Mouse (Mus musculus) stomach, embryonic 15.5 days (tissue): ENCODE measurements around the gene Wdr62. TPM values are rescaled to one million over a fixed set of nuclear protein-coding genes. Genes with fewer than 3 reads are reported as not detected.
"Not testable (repeated sequence)": the region's sequence is repeated elsewhere in the genome, so short reads cannot be mapped to it uniquely, and the experiment has no call there.

Experiments used
- ATAC-seq: fragments of 200-750 bp; cut with Nextera tagmentation; 2 replicates; pipeline ENCODE4 v1.8.0; 2017; ENCODE audit warnings: low read depth, moderate number of reproducible peaks, moderate TSS enrichment; ENCODE audit not compliant: insufficient read depth, low FRiP score
- H3K27ac ChIP-seq: fragments of 300-500 bp; sonication (generic); 2 replicates; pipeline ENCODE4 v1.5.1; 2015; ENCODE audit warnings: mild to moderate bottlenecking, inconsistent platforms
- H3K27me3 ChIP-seq: fragments of 300-500 bp; sonication (generic); replicated peaks from 2 replicates; pipeline ENCODE4 v1.6.1; 2015; ENCODE audit warnings: inconsistent platforms
- H3K36me3 ChIP-seq: fragments of 300-500 bp; sonication (generic); 2 replicates; pipeline ENCODE4 v1.6.1; 2015; ENCODE audit warnings: inconsistent platforms
- H3K4me1 ChIP-seq: fragments of 300-500 bp; sonication (generic); 2 replicates; pipeline ENCODE4 v1.6.1; 2015; ENCODE audit warnings: inconsistent platforms
- H3K4me2 ChIP-seq: fragments of 300-500 bp; sonication (generic); 2 replicates; pipeline ENCODE4 v1.6.1; 2015; ENCODE audit warnings: mild to moderate bottlenecking, inconsistent platforms
- H3K4me3 ChIP-seq: fragments of 300-500 bp; sonication (generic); replicated peaks from 2 replicates; pipeline ENCODE4 v1.5.1; 2015; ENCODE audit warnings: inconsistent platforms
- H3K9ac ChIP-seq: fragments of 300-500 bp; sonication (generic); 2 replicates; pipeline ENCODE4 v1.6.1; 2015; ENCODE audit warnings: inconsistent platforms
- H3K9me3 ChIP-seq: fragments of 300-500 bp; sonication (generic); 2 replicates; pipeline ENCODE4 v1.6.1; 2016; ENCODE audit warnings: inconsistent platforms
- WGBS: fragments of 180-500 bp; shearing (Covaris S2); methylation state at CpG from one replicate; pipeline ENCODE4 v1.1.7; 2015; 5-methylcytosine and 5-hydroxymethylcytosine counted together
- polyA plus RNA-seq: library from polyadenylated mRNA; unstranded; fragments of >200 nt; fragmentation: Nextera tagmentation; extraction: Ambion mirVana; gene quantifications from 2 replicates; pipeline ENCODE4 v1.2.1, GENCODE M21; 2015

The Wdr62 gene
- polyA plus RNA-seq, 1 experiment from 2014 or later: 5.3 TPM

DNA sequence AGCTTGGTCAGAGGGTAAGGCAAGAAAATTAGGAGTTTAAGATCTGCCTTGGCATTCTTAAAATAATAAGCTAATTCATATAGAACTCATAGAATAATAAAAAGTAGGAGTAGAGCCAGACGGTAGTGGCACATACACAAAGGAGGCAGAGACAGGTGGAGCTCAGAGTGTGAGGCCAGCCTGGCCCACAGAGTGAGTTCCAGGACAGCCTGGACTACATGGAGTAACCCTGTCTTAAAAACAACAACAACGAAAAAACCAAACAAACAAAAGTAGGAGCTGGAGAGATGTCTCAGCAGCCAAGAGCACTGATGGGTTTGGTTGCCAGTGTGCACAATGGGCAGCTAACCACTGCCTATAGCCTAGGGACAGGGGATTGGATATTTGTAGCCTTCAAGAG, 62.9 kb downstream of the Wdr62 start:
- Histone ChIP-seq H3K4me2 (no peak overlapping the region), H3K9ac (no peak overlapping the region), H3K27me3 (no peaks in the 10 kb centered on the region), H3K36me3 (no peaks in the 10 kb centered on the region), H3K9me3 (no peaks in the 10 kb centered on the region), H3K27ac (no peak overlapping the region), H3K4me3 (no peak overlapping the region), H3K4me1 (peaks cover 9% of the 10 kb centered on the region; the same call in 1 of the 2 replicates)
- WGBS: 62% methylated on average over 2 of the region's 2 CpGs
- ATAC-seq: no peak

DNA sequence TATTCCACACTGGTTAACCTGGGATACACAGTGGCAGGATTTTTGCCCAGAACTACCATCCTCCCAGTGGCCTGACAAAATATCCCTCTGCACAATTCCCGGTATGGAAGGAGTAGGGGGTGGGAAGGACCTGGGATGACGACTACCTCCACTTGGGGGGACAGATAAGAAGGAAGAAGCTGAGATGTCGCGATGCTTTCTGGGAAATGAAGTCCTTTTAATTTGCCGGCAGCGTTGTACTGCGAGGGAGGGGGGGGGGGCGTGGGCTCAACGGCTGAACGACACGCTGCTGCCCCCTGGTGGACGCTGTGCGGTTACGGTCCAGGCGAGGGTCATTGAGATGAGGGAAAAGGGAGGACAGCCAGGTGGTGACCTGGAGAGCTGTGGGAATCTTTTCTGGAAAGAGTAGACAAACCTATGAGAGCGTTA, 63.5 kb downstream of the Wdr62 start:
- no peak overlapping the region for H3K27ac ChIP-seq
- H3K4me1 ChIP-seq: peaks cover 9% of the 10 kb centered on the region; the same call in 1 of the 2 replicates
- no peaks in the 10 kb centered on the region for H3K9me3 ChIP-seq
- H3K9ac ChIP-seq: no peak overlapping the region
- H3K4me2 ChIP-seq: peak overlapping the region; percentile 39
- H3K36me3 ChIP-seq: no peaks in the 10 kb centered on the region
- no peaks in the 10 kb centered on the region for H3K27me3 ChIP-seq
- ATAC-seq: peak; percentile 37
- WGBS: 0% methylated on average over 16 of the region's 16 CpGs
- H3K4me3 ChIP-seq: 0 out of 2 replicates have a peak overlapping the region, but pooled peaks have one; percentile 5

DNA sequence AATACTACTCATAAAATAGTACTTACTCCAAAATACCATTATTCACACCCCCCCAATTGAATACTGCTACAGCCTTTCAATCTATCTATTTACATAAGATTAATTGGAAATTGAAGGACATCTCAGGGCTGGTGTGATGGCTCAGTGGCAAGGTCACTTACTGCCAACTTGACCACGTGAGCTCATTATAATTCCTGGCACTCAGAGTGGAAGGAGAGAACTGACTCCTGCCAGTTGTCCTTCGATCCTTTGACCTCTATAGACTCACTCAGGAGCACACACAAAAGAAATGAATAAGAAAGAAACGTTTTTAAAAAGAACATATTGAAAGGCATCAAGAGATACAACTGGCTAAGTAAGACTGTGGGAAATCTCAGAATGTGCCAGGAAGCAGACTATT, 64.3 kb downstream of the Wdr62 start:
- Histone ChIP-seq H3K9me3 (no peaks in the 10 kb centered on the region), H3K27me3 (no peaks in the 10 kb centered on the region), H3K36me3 (no peaks in the 10 kb centered on the region), H3K9ac (no peak overlapping the region), H3K4me2 (no peak overlapping the region), H3K4me1 (peaks cover 9% of the 10 kb centered on the region; the same call in 1 of the 2 replicates), H3K27ac (no peak overlapping the region), H3K4me3 (no peak overlapping the region)
- no peak for ATAC-seq
- WGBS: 84% methylated on average over 3 of the region's 3 CpGs

DNA sequence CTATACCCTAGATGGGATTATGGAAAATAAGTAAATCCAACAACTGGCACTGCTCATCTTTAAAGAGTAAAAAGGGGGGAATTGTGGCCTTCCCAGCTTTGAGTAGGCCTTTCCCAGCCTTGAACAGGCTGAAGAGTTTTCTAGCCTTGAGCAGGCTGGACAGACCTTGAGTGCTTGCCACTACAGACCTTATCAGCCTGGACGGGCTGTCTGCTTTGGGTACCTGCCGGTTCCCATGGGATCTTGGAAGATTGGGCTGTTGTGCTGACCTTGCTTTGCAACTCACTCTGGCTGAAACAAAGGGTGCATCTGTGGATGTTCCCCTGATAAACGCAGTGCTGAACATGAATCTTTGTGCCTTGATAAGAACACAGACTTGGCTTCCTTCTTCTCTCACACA, 66.3 kb downstream of the Wdr62 start:
- H3K4me1 ChIP-seq: peaks cover under 1% of the 10 kb centered on the region; the same call in 1 of the 2 replicates
- no peak overlapping the region for H3K27ac ChIP-seq
- WGBS: 78% methylated on average over 3 of the region's 3 CpGs
- H3K9ac ChIP-seq: no peak overlapping the region
- no peaks in the 10 kb centered on the region for H3K36me3 ChIP-seq
- ATAC-seq: no peak
- no peaks in the 10 kb centered on the region for H3K27me3 ChIP-seq
- no peaks in the 10 kb centered on the region for H3K9me3 ChIP-seq
- H3K4me3 ChIP-seq: no peak overlapping the region
- H3K4me2 ChIP-seq: no peak overlapping the region

DNA sequence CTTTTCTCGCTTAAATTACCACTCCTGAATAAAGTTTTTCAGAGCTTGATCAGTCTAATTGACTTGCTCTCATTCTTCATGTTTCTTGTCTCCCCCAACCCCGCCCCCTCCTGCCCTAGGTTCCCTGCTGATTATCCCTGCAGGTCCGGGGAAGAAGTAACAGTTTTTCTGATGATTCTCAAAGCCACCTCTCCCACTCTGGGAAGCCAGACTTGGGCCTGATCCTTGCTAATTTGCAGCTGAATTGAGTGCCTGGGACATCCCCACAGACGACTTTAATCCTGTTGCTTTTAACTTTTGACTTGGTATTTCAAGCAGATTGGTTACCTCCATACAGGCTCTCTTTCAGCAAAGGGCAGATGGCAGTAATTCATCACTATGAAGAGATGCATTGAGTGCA, 69.2 kb downstream of the Wdr62 start:
- no peaks in the 10 kb centered on the region for H3K27me3 ChIP-seq
- H3K9ac ChIP-seq: no peak overlapping the region
- H3K27ac ChIP-seq: no peak overlapping the region
- no peaks in the 10 kb centered on the region for H3K36me3 ChIP-seq
- H3K4me1 ChIP-seq: no peaks in the 10 kb centered on the region
- WGBS: 31% methylated on average over 4 of the region's 4 CpGs
- ATAC-seq: no peak
- no peak overlapping the region for H3K4me2 ChIP-seq
- no peaks in the 10 kb centered on the region for H3K9me3 ChIP-seq
- no peak overlapping the region for H3K4me3 ChIP-seq

DNA sequence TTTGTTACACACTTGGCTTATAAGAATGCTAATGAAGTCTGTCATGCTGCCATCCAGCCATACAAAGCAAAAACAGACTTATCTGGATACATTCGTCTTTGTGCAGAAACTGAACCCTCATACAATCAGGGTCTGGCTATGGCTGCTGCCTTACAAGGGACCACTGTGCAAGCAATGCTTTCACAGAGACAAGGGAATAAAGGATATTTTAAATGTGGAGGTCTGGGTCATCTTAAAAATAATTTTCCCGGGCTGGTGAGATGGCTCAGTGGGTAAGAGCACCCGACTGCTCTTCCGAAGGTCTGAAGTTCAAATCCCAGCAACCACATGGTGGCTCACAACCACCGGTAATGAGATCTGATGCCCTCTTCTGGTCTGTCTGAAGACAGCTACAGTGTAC, 73.9 kb downstream of the Wdr62 start:
- H3K4me1 ChIP-seq, H3K9ac ChIP-seq, H3K4me2 ChIP-seq, H3K4me3 ChIP-seq, H3K27ac ChIP-seq, H3K9me3 ChIP-seq, H3K36me3 ChIP-seq, ATAC-seq, H3K27me3 ChIP-seq: not testable (repeated sequence)
- WGBS: 63% methylated on average over 5 of the region's 5 CpGs

DNA sequence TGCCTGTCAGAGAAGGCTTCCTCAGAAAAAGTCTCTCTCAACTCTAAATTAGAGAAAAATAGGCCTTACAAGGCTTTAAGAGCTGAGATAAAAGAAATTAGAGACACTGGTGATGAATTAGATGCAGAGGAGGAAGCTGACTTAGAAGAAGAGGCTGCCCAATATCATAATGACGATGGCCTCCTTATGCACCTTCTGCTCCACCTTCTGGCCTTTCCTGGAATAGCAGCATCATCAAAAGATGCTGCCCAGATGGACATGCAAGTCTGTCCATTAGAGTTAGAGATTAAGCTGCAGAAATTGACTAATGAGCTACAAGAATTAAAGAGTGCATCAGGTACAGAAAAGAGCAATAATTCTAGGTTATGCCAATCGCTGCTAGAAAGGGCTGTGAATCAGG, 74.8 kb downstream of the Wdr62 start:
- Histone ChIP-seq H3K9ac (no peak overlapping the region), H3K27me3 (no peaks in the 10 kb centered on the region), H3K36me3 (no peaks in the 10 kb centered on the region), H3K9me3 (no peaks in the 10 kb centered on the region), H3K4me1 (no peaks in the 10 kb centered on the region), H3K27ac (peak overlapping the region; percentile 59; the same call in 1 of the 2 replicates), H3K4me3 (no peak overlapping the region), H3K4me2 (no peak overlapping the region)
- WGBS: 6% methylated on average over 2 of the region's 2 CpGs
- no peak for ATAC-seq

DNA sequence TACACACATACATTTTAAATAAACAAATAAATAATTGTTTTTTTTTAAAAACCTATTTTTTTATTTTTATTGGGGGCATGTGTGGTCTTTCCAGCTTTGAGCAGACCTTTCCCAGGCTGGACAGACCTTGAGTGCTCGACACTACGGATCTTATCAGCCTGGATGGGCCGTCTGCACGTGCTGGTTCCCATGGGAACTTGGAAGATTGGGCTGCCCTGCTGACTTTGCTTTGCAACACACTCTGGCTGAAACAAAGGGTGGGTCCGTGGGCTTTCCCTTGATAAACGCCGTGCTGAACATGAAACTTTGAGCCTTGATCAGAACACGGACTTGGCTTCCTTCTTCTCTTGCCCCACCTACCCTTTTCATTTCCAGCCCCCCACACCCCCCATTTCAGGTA, 75.8 kb downstream of the Wdr62 start:
- peak; percentile 74; the same call in 1 of the 2 replicates for ATAC-seq
- Histone ChIP-seq H3K9me3 (no peaks in the 10 kb centered on the region), H3K27me3 (no peaks in the 10 kb centered on the region), H3K36me3 (no peaks in the 10 kb centered on the region), H3K4me2 (peak overlapping the region; percentile 35), H3K4me3 (no peak overlapping the region; the same call in 1 of the 2 replicates), H3K27ac (peak overlapping the region; percentile 59), H3K9ac (no peak overlapping the region), H3K4me1 (no peaks in the 10 kb centered on the region)
- WGBS: 35% methylated on average over 8 of the region's 8 CpGs

DNA sequence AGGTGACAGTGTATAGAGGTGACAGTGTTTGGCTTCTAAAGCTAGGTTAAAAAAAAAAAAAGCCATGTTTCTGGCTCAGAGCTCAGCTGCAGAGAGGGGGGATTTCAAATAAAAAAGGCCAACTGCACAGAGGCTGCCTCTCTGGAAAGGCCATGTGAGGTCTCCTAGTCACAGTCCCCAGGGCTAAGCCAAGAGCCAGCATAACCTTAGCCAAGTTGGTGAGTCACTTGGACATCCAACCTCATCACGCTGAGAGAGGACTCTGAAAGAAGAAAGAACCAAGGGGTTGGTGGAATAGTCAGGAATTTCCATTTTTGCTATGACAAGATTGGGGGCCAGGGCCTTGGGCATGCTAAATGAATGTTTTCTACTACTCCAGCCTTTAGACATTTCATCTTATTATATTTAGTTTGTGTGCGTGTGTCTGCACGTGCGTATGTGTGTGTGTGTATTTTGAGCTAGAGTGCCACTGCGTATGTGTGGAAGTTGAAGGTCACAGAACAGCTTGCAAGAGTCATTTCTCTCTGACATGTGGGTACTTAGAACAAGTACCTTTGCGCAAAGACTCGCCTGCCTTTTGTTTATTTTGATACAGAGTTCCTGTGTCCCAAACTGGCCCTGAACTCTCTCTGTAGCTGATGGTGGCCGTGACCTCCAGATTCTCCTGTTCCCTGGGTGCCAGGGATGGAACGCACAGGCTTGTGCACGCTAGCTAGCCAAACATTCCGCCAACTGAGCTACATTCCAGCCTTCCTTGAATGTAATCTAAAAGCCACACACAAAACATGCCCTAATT, 77.1 kb downstream of the Wdr62 start:
- H3K27ac ChIP-seq: no peak overlapping the region
- H3K9me3 ChIP-seq: no peaks in the 10 kb centered on the region
- no peaks in the 10 kb centered on the region for H3K36me3 ChIP-seq
- no peak for ATAC-seq
- no peak overlapping the region for H3K4me2 ChIP-seq
- H3K27me3 ChIP-seq: no peaks in the 10 kb centered on the region
- H3K4me3 ChIP-seq: no peak overlapping the region
- H3K4me1 ChIP-seq: peaks cover 4% of the 10 kb centered on the region; the same call in 1 of the 2 replicates
- no peak overlapping the region for H3K9ac ChIP-seq
- 55% methylated on average over 11 of the region's 11 CpGs for WGBS

DNA sequence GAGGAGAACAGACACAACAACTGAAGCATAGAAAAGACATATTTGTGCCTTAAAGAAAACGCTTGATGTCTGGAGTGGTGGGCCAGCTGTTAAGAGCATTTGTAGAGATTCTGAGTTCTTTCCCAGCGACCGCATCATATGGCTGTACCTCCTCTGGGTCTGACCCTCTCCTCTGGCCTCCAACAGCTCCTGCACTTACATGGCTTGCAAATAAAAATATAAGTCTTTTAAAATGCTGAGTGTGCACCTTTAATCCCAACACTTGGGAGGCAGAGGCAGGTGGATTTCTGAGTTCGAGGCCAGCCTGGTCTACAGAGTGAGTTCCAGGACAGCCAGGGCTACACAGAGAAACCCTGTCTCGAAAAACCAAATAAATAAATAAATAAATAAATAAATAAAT, 79.6 kb downstream of the Wdr62 start:
- H3K27ac ChIP-seq, H3K4me2 ChIP-seq, H3K36me3 ChIP-seq, H3K4me1 ChIP-seq, H3K27me3 ChIP-seq, H3K9me3 ChIP-seq, H3K9ac ChIP-seq, H3K4me3 ChIP-seq, ATAC-seq: not testable (repeated sequence)
- WGBS: 83% methylated on average over 5 of the region's 5 CpGs

DNA sequence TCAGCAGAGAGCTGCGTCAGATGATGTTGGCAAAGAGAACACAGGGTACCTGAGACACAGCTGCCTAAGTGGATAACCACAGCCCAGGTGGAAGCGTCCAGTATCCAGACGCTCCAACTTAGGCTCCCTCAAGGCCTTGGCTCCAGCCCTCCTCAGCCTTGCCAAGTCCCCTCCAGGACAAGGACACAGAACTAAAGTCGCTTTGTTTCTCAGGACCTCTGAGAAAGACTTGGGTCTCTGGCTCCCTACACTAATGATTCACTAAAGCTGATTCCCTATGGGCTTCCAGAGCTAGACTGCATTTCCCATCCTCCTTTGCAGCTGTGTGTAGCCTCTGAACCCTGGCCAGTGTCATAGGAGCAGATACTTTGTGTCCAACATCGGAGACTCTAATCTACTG, 80.0 kb downstream of the Wdr62 start:
- no peaks in the 10 kb centered on the region for H3K27me3 ChIP-seq
- no peak overlapping the region for H3K27ac ChIP-seq
- no peak for ATAC-seq
- H3K4me1 ChIP-seq: peaks cover 11% of the 10 kb centered on the region
- H3K9ac ChIP-seq: no peak overlapping the region
- WGBS: 83% methylated on average over 5 of the region's 5 CpGs
- no peaks in the 10 kb centered on the region for H3K36me3 ChIP-seq
- H3K4me3 ChIP-seq: no peak overlapping the region
- H3K9me3 ChIP-seq: no peaks in the 10 kb centered on the region
- no peak overlapping the region for H3K4me2 ChIP-seq

DNA sequence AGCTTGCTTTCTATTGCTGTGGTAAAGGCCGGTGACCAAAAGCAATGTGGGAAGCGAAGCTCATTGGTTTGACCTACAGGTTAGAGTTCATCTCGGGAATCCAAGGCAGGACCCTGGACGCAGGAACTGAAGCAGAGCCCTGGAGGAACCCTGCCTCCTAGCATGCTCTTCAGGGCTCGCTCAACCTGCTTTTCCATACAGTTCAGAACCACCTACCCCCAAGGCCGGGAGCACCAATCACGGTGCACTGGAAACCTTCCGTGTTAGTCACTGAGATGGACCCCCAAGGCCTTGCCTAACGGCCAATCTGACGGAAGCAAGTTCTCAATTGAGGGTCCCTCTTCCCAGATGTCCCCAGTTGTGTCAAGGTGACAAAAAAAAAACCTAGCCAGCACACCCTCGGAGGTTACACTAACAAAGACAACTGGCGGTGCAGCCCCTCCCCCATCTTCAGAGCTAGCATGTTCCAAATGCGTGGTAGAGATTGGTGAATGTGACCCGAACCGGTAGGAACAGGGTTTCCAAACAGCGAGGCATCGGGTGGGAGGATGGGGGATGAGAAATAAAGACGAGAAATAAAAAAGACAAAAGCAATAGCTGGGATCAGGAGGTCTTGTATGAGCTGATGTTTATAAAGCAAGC, 80.6 kb downstream of the Wdr62 start:
- Histone ChIP-seq H3K9ac (no peak overlapping the region), H3K27ac (no peak overlapping the region), H3K4me2 (no peak overlapping the region), H3K36me3 (no peaks in the 10 kb centered on the region), H3K4me3 (no peak overlapping the region), H3K9me3 (no peaks in the 10 kb centered on the region), H3K4me1 (peaks cover 14% of the 10 kb centered on the region), H3K27me3 (no peaks in the 10 kb centered on the region)
- ATAC-seq: no peak
- 69% methylated on average over 18 of the region's 18 CpGs for WGBS
